Comparison of ENCODE assay signal across 8 mouse cellular contexts in genomic region chr4:128654505-128655381, GRCm38 (mm10). TPM values are rescaled to one million over a fixed set of nuclear protein-coding genes. Genes with fewer than 3 reads are reported as not detected.
DNase-seq lines count a peak whose midpoint lies in the region; ATAC-seq lines count a peak whose summit lies in the region.

Phc2 (plus strand) TSS chr4:128654702.

- H3K9ac ChIP-seq in embryonic facial prominence, embryonic 13.5 days = peak within 1 kb of the TSS; percentile 76
- peak within 1 kb of the TSS; percentile 55 for H3K9ac ChIP-seq in midbrain, embryonic 11.5 days (ENCODE audit: low read length)

- 0 out of 2 replicates have a peak, but pooled peaks cover 4% of the 10 kb centered on the region for H3K27me3 ChIP-seq in embryonic facial prominence, embryonic 13.5 days
- peaks cover 18% of the 10 kb centered on the region for H3K27me3 ChIP-seq in midbrain, embryonic 11.5 days (ENCODE audit: control insufficient read depth, insufficient read depth, low read length)

- DNase-seq in adrenal gland, postnatal 4 days (ENCODE audit: low spot score in 2 of 2) = peak; percentile 83 to 86
- DNase-seq in heart, adult 11 months = peak; percentile 99
- peak; percentile 98 for DNase-seq in kidney, adult 11 months
- DNase-seq in left cerebral cortex, postnatal 4 days = peak; percentile 96
- DNase-seq in midbrain, embryonic 11.5 days (ENCODE audit: low spot score, missing footprints) = peak; percentile 97
- peak; percentile 91 for DNase-seq in right cerebral cortex, postnatal 4 days
- DNase-seq in yolk sac, embryonic 10.5 days (ENCODE audit: low spot score) = peak; percentile 95

- peak within 1 kb of the TSS; percentile 60 for H3K27ac ChIP-seq in embryonic facial prominence, embryonic 13.5 days
- H3K27ac ChIP-seq in midbrain, embryonic 11.5 days (ENCODE audit: low read depth, low read length) = peak within 1 kb of the TSS; percentile 15; the same call in 1 of the 2 replicates

- WGBS in embryonic facial prominence, embryonic 13.5 days = under 1% methylated on average over 85 of the region's 85 CpGs
- WGBS in midbrain, embryonic 11.5 days = under 1% methylated on average over 77 of the region's 85 CpGs

- H3K9me3 ChIP-seq in embryonic facial prominence, embryonic 13.5 days = no peaks in the 10 kb centered on the region
- H3K9me3 ChIP-seq in midbrain, embryonic 11.5 days (ENCODE audit: control insufficient read depth, low read length) = no peaks in the 10 kb centered on the region

- peaks cover 32% of the 10 kb centered on the region for H3K4me1 ChIP-seq in embryonic facial prominence, embryonic 13.5 days
- peaks cover 10% of the 10 kb centered on the region for H3K4me1 ChIP-seq in midbrain, embryonic 11.5 days (ENCODE audit: control insufficient read depth, insufficient read depth, low read length)

- no peaks in the 10 kb centered on the region for H3K36me3 ChIP-seq in embryonic facial prominence, embryonic 13.5 days
- H3K36me3 ChIP-seq in midbrain, embryonic 11.5 days (ENCODE audit: control insufficient read depth, insufficient read depth, low read length) = no peaks in the 10 kb centered on the region

- peak; percentile 92 for ATAC-seq in embryonic facial prominence, embryonic 13.5 days (ENCODE audit: insufficient number of reproducible peaks, insufficient read depth, low FRiP score, low TSS enrichment, low read depth)
- ATAC-seq in midbrain, embryonic 11.5 days (ENCODE audit: low FRiP score) = peak; percentile 99

- intact Hi-C loops in left cerebral cortex, postnatal 4 days (cut with DNase I) = no loop called here

- H3K4me2 ChIP-seq in embryonic facial prominence, embryonic 13.5 days = peak within 1 kb of the TSS; percentile 82
- peak within 1 kb of the TSS; percentile 96 for H3K4me2 ChIP-seq in midbrain, embryonic 11.5 days

- peak within 1 kb of the TSS; percentile 74 for H3K4me3 ChIP-seq in embryonic facial prominence, embryonic 13.5 days
- H3K4me3 ChIP-seq in midbrain, embryonic 11.5 days (ENCODE audit: low read depth, low read length) = peak within 1 kb of the TSS; percentile 75

RNA-seq across cellular contexts. Expression of gene Phc2, which starts in this region (rescaled TPM):
- 10 to 100 TPM; 91.8 to 95.1 TPM for total RNA-seq in adrenal gland, postnatal 4 days (2021)
- polyA plus RNA-seq in embryonic facial prominence, embryonic 13.5 days (2015; fragmentation: Nextera tagmentation; extraction: Ambion mirVana) = 17.8 and 27.5 TPM in 2 replicates
- total RNA-seq in left cerebral cortex, postnatal 4 days (2021) = 10 to 100 TPM; 90.7 to 95.1 TPM
- polyA plus RNA-seq in midbrain, embryonic 11.5 days (2014; fragmentation: Nextera tagmentation; extraction: Ambion mirVana) = 85.6 and 110 TPM in 2 replicates

Comparison
In these comparisons a context has a peak if more than half of its experiments do, and no peak if none do; other contexts are left out.
1. Peak in every context shown above with its lines: DNase-seq, ATAC-seq, H3K4me3 ChIP-seq and H3K27ac ChIP-seq.